Mouse (Mus musculus): ENCODE measurements around the gene Ap3d1.

DNA sequence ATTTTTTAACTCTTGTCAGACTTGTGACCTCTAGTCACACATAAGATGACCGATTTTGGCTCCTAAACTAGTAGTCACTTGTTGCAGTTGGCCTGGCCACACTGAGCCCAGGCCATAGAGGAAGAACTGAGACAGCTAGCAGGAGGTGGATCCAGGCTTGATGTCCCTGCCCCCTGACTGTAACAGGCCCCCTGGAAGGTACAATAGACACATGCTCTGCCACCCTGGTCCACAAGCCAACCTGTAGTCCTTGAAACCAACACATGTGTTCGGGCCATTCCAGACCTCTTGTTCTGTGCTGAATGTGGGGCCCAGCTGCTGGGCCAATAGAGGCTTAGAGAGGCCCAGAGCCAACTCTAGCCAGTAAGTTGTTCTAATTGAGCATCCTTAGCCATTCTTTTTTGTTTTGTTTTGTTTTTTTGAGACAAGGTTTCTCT is 61.8 kb downstream of the Ap3d1 start:
- TF ChIP-seq POLR2A (IDR thresholded peaks at IDR 0.05; ENCODE audit: borderline replicate concordance, low read depth, low read length) (no peak), CTCF (IDR thresholded peaks at IDR 0.05; ENCODE audit: low read depth, low read length) (no peak)

Data from bone marrow macrophage, adult 2 months (primary cell).